Comparison of ENCODE assay signal across 11 mouse cellular contexts in the genomic region with DNA sequence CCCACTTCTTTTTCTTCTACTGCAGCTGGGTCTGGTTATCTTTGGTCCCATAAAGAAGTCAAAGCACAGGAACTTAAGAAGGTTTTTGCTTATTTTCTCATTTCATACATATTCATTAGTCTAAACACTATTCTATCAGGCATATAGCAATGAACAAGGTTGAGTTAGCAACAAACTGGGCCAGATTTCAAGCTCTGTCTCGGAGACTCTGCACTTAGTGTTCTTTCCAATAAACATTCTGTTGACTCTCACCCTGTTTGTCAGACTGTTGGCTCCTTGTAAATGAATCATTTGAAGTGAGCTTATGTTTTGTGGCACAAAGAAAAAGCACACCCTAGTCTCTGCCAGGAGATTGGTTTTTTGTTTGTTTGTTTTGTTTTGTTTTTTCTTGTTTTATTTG.
DNase-seq lines count a peak whose midpoint lies in the region; ATAC-seq lines count a peak whose summit lies in the region.
"Had no signal": no experiment of that assay in that cellular context is flagged by ENCODE, and none has a peak within 500 bp of the region (broad histone marks: within the 10 kb centered on the region; RNA-seq: fewer than 3 reads in every experiment).

No protein-coding gene starts in this region.

- ATAC-seq in frontal cortex, adult (ENCODE audit: low TSS enrichment): peak; percentile 38; the same call in 1 of the 2 replicates

- DNase-seq in frontal cortex, postnatal 14 days (ENCODE audit: low spot score in 2 of 2): no peak
- peak; percentile 6 for DNase-seq in kidney, postnatal 14 days
- DNase-seq in kidney, adult 11 months: no peak
- peak; percentile 13 for DNase-seq in Muller cell, postnatal 12 days (ENCODE audit: inconsistent ontology term)
- peak; percentile 40 for DNase-seq in brain, embryonic 18.5 days (ENCODE audit: low read depth, low spot score)
- no peak for DNase-seq in urinary bladder, adult 18-20 months (ENCODE audit: low spot score in 2 of 2)
- DNase-seq: cerebellum, adult 11 months; kidney, adult 8-10 months; liver; right cerebral cortex, postnatal 14 days had no signal

Comparison
In these comparisons a context has a peak if more than half of its experiments do, and no peak if none do; other contexts are left out.
1. DNase-seq: peak in kidney, postnatal 14 days (single experiment), Muller cell, postnatal 12 days (single experiment) and brain, embryonic 18.5 days (single experiment); none in frontal cortex, postnatal 14 days (0 of 2), kidney, adult 11 months (single experiment) and urinary bladder, adult 18-20 months (0 of 2).